Mouse (Mus musculus) megakaryocyte, embryonic 14.5 days (primary cell): ENCODE measurements around the gene Large2.

Experiments
- FLI1 ChIP-seq: IDR thresholded peaks from 2 replicates; pipeline ENCODE4 v1.6.1; 2012; ENCODE audit warnings: low read length, inconsistent platforms, mixed read lengths
- GATA1 ChIP-seq: IDR thresholded peaks from 3 replicates; pipeline ENCODE4 v1.6.1; 2012; ENCODE audit warnings: mixed read lengths, low read length, inconsistent platforms, borderline replicate concordance

DNA sequence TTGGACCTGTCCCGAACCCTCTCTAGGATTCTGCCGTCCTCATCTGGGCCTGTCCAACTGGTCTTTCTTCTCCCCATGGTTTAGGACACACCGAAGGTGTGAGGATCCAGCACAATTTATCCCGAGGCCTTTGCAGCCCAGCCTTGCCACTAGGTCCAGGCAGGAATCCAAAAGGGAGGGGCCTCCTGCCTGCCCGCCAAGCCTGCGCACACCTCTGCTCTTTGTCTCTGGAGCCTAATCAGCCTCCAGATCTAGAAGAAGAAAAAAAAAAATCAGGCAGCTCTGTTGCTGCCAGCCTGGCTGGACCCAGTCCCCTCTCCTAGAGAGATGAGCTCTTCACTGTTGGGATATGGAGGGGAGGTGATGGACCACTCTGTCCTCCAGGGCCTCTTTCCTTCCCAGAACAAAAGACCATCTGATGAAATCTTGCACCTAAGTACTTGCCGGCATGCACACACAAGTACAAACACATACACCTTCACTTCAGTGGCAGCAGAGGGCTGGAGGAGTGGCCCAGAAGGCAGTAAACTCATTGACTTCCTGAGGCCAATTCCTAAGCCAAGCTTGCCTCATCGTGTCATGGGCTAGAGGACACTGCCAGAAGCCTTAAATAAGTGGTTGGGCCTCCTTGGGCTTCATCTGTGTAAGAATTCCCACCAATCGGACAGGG, 1.8 kb downstream of the Large2 start:
- TF ChIP-seq GATA1: no peak
- TF ChIP-seq FLI1: no peak
